Mouse (Mus musculus) limb, embryonic 14.5 days (tissue): Measurements from ENCODE around the gene Rpl10-ps3. TPM values are rescaled to one million over a fixed set of nuclear protein-coding genes. Genes with fewer than 3 reads are reported as not detected.

Experiments used
- ATAC-seq: fragments of 200-750 bp; cut with Nextera tagmentation; 2 replicates; pipeline ENCODE4 v1.8.0; 2017; ENCODE audit warnings: low read depth, moderate number of reproducible peaks, moderate TSS enrichment; ENCODE audit not compliant: low FRiP score
- DNase-seq: peaks from one replicate; pipeline ENCODE4 v3.0.0-alpha.2; 2015; ENCODE audit warnings: low spot score
- H3K27ac ChIP-seq: fragments of 300-500 bp; sonication (generic); replicated peaks from 2 replicates; pipeline ENCODE4 v1.5.1; 2014; ENCODE audit warnings: low read depth, mild to moderate bottlenecking, low read length, moderate library complexity, mixed read lengths
- H3K27me3 ChIP-seq: fragments of 300-500 bp; sonication (generic); 2 replicates; pipeline ENCODE4 v1.6.1; 2014; ENCODE audit warnings: low read length, mixed read lengths; ENCODE audit not compliant: control insufficient read depth, insufficient read depth
- H3K36me3 ChIP-seq: fragments of 300-500 bp; sonication (generic); 2 replicates; pipeline ENCODE4 v1.6.1; 2014; ENCODE audit warnings: mild to moderate bottlenecking, low read length, moderate library complexity, mixed read lengths; ENCODE audit not compliant: control insufficient read depth, insufficient read depth
- H3K4me1 ChIP-seq: fragments of 300-500 bp; sonication (generic); 2 replicates; pipeline ENCODE4 v1.6.1; 2014; ENCODE audit warnings: antibody characterized with exemption, low read length, mixed read lengths; ENCODE audit not compliant: control insufficient read depth, insufficient read depth
- H3K4me2 ChIP-seq: fragments of 300-500 bp; sonication (generic); replicated peaks from 2 replicates; pipeline ENCODE4 v1.6.1; 2014; ENCODE audit warnings: low read depth, mild to moderate bottlenecking, low read length, moderate library complexity; ENCODE audit not compliant: severe bottlenecking
- H3K4me3 ChIP-seq: fragments of 300-500 bp; sonication (generic); replicated peaks from 2 replicates; pipeline ENCODE4 v1.5.1; 2014; ENCODE audit warnings: low read length
- H3K9ac ChIP-seq: fragments of 300-500 bp; sonication (generic); 2 replicates; pipeline ENCODE4 v1.6.1; 2014; ENCODE audit warnings: mild to moderate bottlenecking, low read depth, low read length, moderate library complexity; ENCODE audit not compliant: severe bottlenecking
- H3K9me3 ChIP-seq: fragments of 300-500 bp; sonication (generic); 2 replicates; pipeline ENCODE4 v1.6.1; 2016; ENCODE audit warnings: low read length; ENCODE audit not compliant: control insufficient read depth
- POLR2A ChIP-seq: fragments of 200-500 bp; IDR thresholded peaks from 2 replicates; pipeline ENCODE4 v1.8.0; 2012; ENCODE audit warnings: inconsistent platforms, mild to moderate bottlenecking, moderate library complexity, borderline replicate concordance; ENCODE audit not compliant: insufficient read depth, insufficient read length; ENCODE audit errors: extremely low read depth
- WGBS: fragments of 180-500 bp; shearing (Covaris S2); extraction: QIAGEN DNeasy Blood & Tissue Kit; methylation state at CpG from one replicate; pipeline ENCODE4 v1.1.7; 2014; 5-methylcytosine and 5-hydroxymethylcytosine counted together
- polyA plus RNA-seq, 2 experiments: library from polyadenylated mRNA; depleted of rRNA in 1 of 2; stranded (reverse) in 1 of 2; unstranded in 1 of 2; fragments of >200 nt; fragmentation: Nextera tagmentation in 1 of 2; extraction: Ambion mirVana in 1 of 2; gene quantifications; 2 replicates each; pipeline versions ENCODE4 v1.2.1 to v1.2.3; 2012 to 2014

Gene Rpl10-ps3
- polyA plus RNA-seq, 2 experiments = 99.3 to 385 TPM

DNA sequence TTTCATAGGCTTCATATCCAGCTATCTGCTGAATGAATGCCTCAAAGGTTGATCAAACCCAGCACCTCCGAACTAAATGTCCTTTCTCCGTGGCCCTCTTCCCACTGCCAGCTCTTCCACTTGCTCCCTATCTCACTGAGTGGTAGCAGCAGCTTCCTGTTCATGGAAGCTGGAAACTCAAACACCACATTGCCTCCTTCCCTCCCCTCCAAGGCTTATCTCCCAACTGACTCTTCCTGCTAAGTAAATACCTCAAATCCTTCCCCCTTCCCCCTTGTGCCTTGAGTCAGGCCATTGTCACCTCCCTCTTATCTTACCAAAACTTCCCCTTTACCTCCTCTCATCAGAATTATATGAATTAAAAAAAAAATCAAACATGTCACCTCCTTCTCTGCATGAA is 19.2 kb upstream of the Rpl10-ps3 start:
- no peaks in the 10 kb centered on the region for H3K9me3 ChIP-seq
- no peak for ATAC-seq
- H3K4me1 ChIP-seq = peaks cover 28% of the 10 kb centered on the region
- H3K27me3 ChIP-seq = no peaks in the 10 kb centered on the region
- H3K9ac ChIP-seq = no peak overlapping the region
- H3K4me3 ChIP-seq = no peak overlapping the region
- no peak overlapping the region for H3K27ac ChIP-seq
- no peak overlapping the region for H3K4me2 ChIP-seq
- no peak for DNase-seq
- H3K36me3 ChIP-seq = no peaks in the 10 kb centered on the region
- no peak for TF ChIP-seq POLR2A
- 77% methylated on average over 2 of the region's 2 CpGs for WGBS

DNA sequence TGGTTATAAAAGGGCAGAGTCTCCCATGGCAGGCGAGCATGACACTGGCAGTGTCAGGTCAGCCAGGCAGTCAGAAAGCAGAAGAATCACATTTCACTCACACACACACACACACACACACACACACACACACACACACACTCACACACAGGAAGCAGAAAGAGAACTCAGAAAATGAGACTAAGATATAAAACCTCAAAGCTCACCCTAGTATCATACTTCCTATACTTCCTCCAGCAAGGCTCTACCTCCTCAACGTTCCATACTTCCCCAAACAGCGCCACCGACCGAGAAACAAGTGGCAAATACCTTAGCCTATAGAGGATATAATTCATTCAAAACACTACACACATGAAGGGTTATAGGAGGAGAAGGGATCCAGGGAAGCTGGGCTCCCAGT is 18.5 kb upstream of the Rpl10-ps3 start:
- Histone ChIP-seq H3K4me2 (no peak overlapping the region), H3K27ac (no peak overlapping the region), H3K9me3 (no peaks in the 10 kb centered on the region), H3K4me3 (no peak overlapping the region), H3K36me3 (no peaks in the 10 kb centered on the region), H3K4me1 (peaks cover 25% of the 10 kb centered on the region), H3K9ac (no peak overlapping the region), H3K27me3 (no peaks in the 10 kb centered on the region)
- DNase-seq (no peak), ATAC-seq (no peak)
- 78% methylated on average over 5 of the region's 5 CpGs for WGBS
- TF ChIP-seq POLR2A = no peak

DNA sequence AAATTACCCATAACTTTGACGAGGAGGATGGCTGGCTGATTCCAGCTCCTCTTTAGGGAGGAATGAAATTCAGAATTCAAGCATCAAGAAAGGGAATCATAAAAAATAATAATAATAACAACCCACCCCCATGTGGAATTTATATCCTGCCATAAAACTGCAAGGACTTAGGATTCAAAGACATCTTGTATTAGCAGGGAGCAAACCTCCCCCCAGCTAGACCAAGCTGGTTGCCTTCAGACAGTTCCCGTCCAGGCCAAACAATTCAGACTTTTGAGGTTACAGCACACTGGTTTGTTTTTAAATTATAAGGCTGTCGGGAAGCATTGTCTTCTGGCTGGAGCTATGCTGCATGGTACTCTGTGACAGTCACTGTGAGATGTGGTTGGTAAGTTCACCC is 17.8 kb upstream of the Rpl10-ps3 start:
- Histone ChIP-seq H3K9ac (no peak overlapping the region), H3K36me3 (no peaks in the 10 kb centered on the region), H3K9me3 (no peaks in the 10 kb centered on the region), H3K27me3 (no peaks in the 10 kb centered on the region), H3K27ac (no peak overlapping the region), H3K4me2 (no peak overlapping the region), H3K4me3 (no peak overlapping the region), H3K4me1 (peaks cover 24% of the 10 kb centered on the region)
- ATAC-seq (peak; percentile 37; the same call in 1 of the 2 replicates), DNase-seq (no peak)
- no peak for TF ChIP-seq POLR2A
- 20% methylated on average over 3 of the region's 3 CpGs for WGBS

DNA sequence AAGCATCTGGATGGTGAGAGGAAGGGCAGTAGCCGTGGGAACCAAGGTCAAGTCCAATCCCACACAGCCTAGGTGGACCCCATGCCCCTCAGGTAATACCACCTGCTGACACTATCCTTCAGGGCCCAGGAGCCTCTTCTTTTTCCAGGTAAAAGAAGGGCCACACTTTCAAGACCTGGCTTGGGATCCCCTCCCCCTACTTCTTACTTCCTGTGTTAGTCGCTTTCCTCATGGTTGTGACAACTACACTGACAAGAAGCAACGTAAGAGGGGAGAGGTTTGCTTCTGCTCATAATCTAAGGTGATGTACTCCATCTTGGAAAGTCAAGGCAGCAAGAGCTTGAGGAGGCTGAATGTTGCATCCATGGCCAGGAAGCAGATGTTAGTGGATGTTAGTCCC is 15.6 kb upstream of the Rpl10-ps3 start:
- DNase-seq = no peak
- WGBS = 71% methylated on average over 3 of the region's 3 CpGs

DNA sequence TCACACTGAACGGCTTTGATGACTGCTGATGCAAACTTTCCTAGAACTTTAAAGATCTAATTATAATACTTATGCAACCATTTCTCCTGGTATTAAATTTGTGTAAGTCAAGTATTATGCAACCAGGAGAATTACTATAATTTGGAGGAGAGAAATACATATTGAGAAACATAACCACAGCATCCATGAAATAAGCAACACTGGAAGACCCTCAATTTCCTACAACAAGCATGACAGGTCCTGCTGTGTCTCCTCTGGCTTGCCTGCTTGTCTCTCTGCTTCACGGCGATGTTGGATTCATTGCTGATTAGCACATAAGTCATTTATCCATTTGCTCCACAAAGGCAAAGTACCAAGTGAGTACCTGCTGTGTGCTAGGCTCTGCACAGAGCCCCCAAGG is 12.6 kb upstream of the Rpl10-ps3 start:
- no peaks in the 10 kb centered on the region for H3K27me3 ChIP-seq
- H3K9ac ChIP-seq = no peak overlapping the region
- H3K9me3 ChIP-seq = no peaks in the 10 kb centered on the region
- no peak overlapping the region for H3K27ac ChIP-seq
- H3K36me3 ChIP-seq = no peaks in the 10 kb centered on the region
- 73% methylated on average over 3 of the region's 3 CpGs for WGBS
- H3K4me1 ChIP-seq = peaks cover 7% of the 10 kb centered on the region
- no peak overlapping the region for H3K4me2 ChIP-seq
- ATAC-seq (no peak), DNase-seq (no peak)
- no peak for TF ChIP-seq POLR2A
- no peak overlapping the region for H3K4me3 ChIP-seq

More for the DNA sequence above, 15.6 kb upstream of the Rpl10-ps3 start:
- Histone ChIP-seq H3K4me3 (no peak overlapping the region), H3K36me3 (no peaks in the 10 kb centered on the region), H3K4me1 (peaks cover 20% of the 10 kb centered on the region), H3K4me2 (no peak overlapping the region), H3K9ac (no peak overlapping the region), H3K27ac (no peak overlapping the region), H3K9me3 (no peaks in the 10 kb centered on the region), H3K27me3 (no peaks in the 10 kb centered on the region)
- no peak for ATAC-seq
- no peak for TF ChIP-seq POLR2A

DNA sequence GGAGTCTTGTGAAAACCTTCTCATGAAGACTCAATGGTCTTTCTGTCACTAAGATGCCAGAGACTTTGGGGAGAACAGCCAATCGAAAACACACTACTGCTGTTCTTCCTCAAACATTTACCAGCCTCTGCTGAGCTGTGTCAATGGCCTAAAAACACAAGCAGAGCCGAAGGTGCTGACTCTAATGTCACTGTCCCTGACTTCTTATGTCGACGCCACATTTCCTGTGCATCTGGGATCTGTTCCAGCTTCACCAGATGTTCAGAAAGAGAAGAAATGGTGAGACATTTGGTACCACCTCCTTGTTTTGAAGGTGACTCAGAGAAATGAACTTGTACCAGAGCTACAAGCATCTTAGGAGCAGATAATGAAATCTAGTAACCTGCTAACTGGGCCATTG is 7.0 kb upstream of the Rpl10-ps3 start:
- Histone ChIP-seq H3K27me3 (no peaks in the 10 kb centered on the region), H3K4me1 (no peaks in the 10 kb centered on the region), H3K9me3 (no peaks in the 10 kb centered on the region), H3K27ac (no peak overlapping the region), H3K4me3 (no peak overlapping the region), H3K4me2 (no peak overlapping the region), H3K36me3 (no peaks in the 10 kb centered on the region), H3K9ac (no peak overlapping the region)
- 47% methylated on average over 4 of the region's 4 CpGs for WGBS
- ATAC-seq (no peak), DNase-seq (no peak)
- no peak for TF ChIP-seq POLR2A
